In genomic region chr7:29425413-29425827, GRCm38 (mm10) we compare ENCODE assay signal across 10 mouse cellular contexts.
DNase-seq lines count a peak whose midpoint lies in the region; ATAC-seq and TF ChIP-seq lines count a peak whose summit lies in the region.
"Had no signal": no experiment of that assay in that cellular context is flagged by ENCODE, and none has a peak within 500 bp of the region (broad histone marks: within the 10 kb centered on the region; RNA-seq: fewer than 3 reads in every experiment).

No protein-coding gene starts in this region.

- WGBS in intestine, postnatal 0 days: 37% methylated on average over 7 of the region's 7 CpGs
- WGBS in thymus, adult 2 months: 61% methylated on average over 7 of the region's 7 CpGs

- H3K4me1 ChIP-seq in intestine, postnatal 0 days (replicated peaks; ENCODE audit: control insufficient read depth, insufficient read depth, low read length): peaks cover 4% of the 10 kb centered on the region; the same call in 1 of the 2 replicates
- H3K4me1 ChIP-seq in thymus, adult 2 months (replicated peaks; ENCODE audit: control insufficient read depth, insufficient read depth, low read length): peaks cover 13% of the 10 kb centered on the region

- no peaks in the 10 kb centered on the region for H3K9me3 ChIP-seq in intestine, postnatal 0 days (ENCODE audit: control insufficient read depth)

- DNase-seq in cerebellum, postnatal 10 days: peak; percentile 67 to 69
- no peak for DNase-seq in cerebellum, adult 8-10 months
- peak; percentile 49 to 68 for DNase-seq in left cerebral cortex, postnatal 25 days (ENCODE audit: low spot score in 2 of 2)
- no peak for DNase-seq in left cerebral cortex, adult 2 months (ENCODE audit: extremely low spot score in 1 of 2, low spot score in 2 of 2)
- peak; percentile 53 to 78 for DNase-seq in lung, postnatal 4 days
- DNase-seq in adrenal gland, adult 2 months: no peak
- DNase-seq in thymus, adult 2 months: no peak

- H3K9ac ChIP-seq in intestine, postnatal 0 days (ENCODE audit: low read depth, low read length): no peak overlapping the region

- peaks cover 8% of the 10 kb centered on the region; the same call in 1 of the 2 replicates for H3K36me3 ChIP-seq in intestine, postnatal 0 days (ENCODE audit: control insufficient read depth, insufficient read depth)
- no peaks in the 10 kb centered on the region for H3K36me3 ChIP-seq in thymus, adult 2 months (ENCODE audit: control insufficient read depth, insufficient read depth, low read length)

- no peak for TF ChIP-seq POLR2A in thymus, adult 2 months (IDR thresholded peaks at IDR 0.05; ENCODE audit: control insufficient read depth, extremely low read depth, insufficient read depth, low read length, poor library complexity)

- 0 out of 2 replicates have a peak, but pooled peaks have one; percentile 21 for ATAC-seq in intestine, postnatal 0 days
- ATAC-seq: hindbrain, embryonic 16.5 days had no signal

- H3K4me3 ChIP-seq in left cerebral cortex, adult 2 months: no peak overlapping the region
- no peak overlapping the region for H3K4me3 ChIP-seq in intestine, postnatal 0 days (ENCODE audit: low read depth, low read length)
- H3K4me3 ChIP-seq in thymus, adult 2 months (ENCODE audit: control insufficient read depth, insufficient read depth, low read length): no peak overlapping the region

- no peak overlapping the region for H3K27ac ChIP-seq in left cerebral cortex, adult 2 months
- no peak overlapping the region for H3K27ac ChIP-seq in intestine, postnatal 0 days (ENCODE audit: low read depth, low read length)
- no peak overlapping the region for H3K27ac ChIP-seq in thymus, adult 2 months (ENCODE audit: control insufficient read depth, insufficient read depth, low read length)

- intact Hi-C loops in left cerebral cortex, postnatal 25 days (cut with DNase I): no loop called here
- intact Hi-C loops in left cerebral cortex, adult 2 months (cut with DNase I): no loop called here

- no peak overlapping the region for H3K4me2 ChIP-seq in intestine, postnatal 0 days (replicated peaks; ENCODE audit: low read depth)
- H3K4me2 ChIP-seq: heart, embryonic 11.5 days had no signal

- TF ChIP-seq CTCF in left cerebral cortex, adult 2 months (IDR thresholded peaks at IDR 0.05): no peak
- no peak for TF ChIP-seq CTCF in intestine, postnatal 0 days (IDR thresholded peaks at IDR 0.05; ENCODE audit: low read depth)
- TF ChIP-seq CTCF in thymus, adult 2 months (IDR thresholded peaks at IDR 0.05; ENCODE audit: borderline replicate concordance, control insufficient read depth, extremely low read depth, insufficient read depth, low read length, poor library complexity): no peak

- H3K27me3 ChIP-seq in intestine, postnatal 0 days (replicated peaks; ENCODE audit: control insufficient read depth, insufficient read depth, low read length): no peaks in the 10 kb centered on the region
- no peaks in the 10 kb centered on the region for H3K27me3 ChIP-seq in thymus, adult 2 months (ENCODE audit: control insufficient read depth, insufficient read depth, low read length)

Comparison
In these comparisons a context has a peak if more than half of its experiments do, and no peak if none do; other contexts are left out.
1. DNase-seq: peak in cerebellum, postnatal 10 days (2 of 2), left cerebral cortex, postnatal 25 days (2 of 2) and lung, postnatal 4 days (2 of 2); none in cerebellum, adult 8-10 months (single experiment), left cerebral cortex, adult 2 months (0 of 2), adrenal gland, adult 2 months (single experiment) and thymus, adult 2 months (single experiment).